Mouse (Mus musculus): ENCODE measurements around the gene D5Ertd579e. TPM values are rescaled to one million over a fixed set of nuclear protein-coding genes. Genes with fewer than 3 reads are reported as not detected.

D5Ertd579e gene
- polyA plus RNA-seq, 1 experiment from 2014 or later, result 28.2 TPM

DNA sequence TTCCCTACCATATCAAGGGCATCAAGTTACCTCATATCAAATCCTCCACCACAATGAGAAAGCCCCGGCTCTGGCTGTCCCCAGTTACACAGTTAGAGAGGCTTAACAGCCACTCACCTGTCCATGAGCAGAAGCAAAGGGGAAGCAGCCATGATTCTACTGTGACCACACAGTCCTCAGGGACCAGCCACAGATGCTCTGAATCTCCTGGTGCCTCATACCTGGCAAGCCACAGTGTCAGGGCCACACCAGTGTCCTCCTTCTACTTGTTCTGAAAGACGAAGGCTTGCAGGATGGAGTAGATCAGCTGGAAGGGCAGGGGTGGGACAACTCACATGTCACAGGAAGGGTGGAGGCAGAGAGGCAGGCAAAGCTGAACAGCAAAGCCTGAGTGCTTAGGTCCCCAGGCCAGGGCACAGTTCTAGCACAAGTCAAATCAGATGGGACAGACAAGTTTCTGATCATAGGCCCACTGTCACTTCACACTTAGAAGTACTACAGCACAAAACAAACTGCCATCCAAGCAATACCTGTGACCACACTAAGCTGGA, 142.7 kb downstream of the D5Ertd579e start:
- 78% methylated on average over 2 of the region's 2 CpGs for WGBS
- H3K4me3 ChIP-seq, result no peak overlapping the region

DNA sequence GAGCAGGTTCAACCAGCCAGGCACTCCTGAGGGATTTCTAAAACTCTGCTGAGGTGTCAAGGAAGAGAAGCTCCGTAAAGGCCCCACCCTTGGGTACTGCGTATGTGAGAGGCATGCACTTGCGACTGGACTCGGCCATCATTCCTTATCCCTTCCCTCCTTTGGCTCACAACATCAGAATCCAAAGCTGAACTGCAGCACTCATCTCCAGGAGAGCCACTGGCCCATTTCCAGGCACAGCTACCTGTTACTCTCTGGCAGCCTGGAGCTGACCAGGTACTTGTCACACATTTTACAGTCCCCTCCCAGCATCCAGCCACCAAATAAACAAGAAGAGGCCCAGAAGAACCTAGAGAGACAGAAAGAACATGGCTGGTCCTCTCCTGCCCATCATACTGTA, 143.4 kb downstream of the D5Ertd579e start:
- no peak for DNase-seq (ENCODE audit: low spot score)
- no peaks in the 10 kb centered on the region for H3K27me3 ChIP-seq (ENCODE audit: insufficient read depth, poor library complexity, severe bottlenecking)
- H3K4me3 ChIP-seq, result no peak overlapping the region
- peaks cover 5% of the 10 kb centered on the region for H3K4me1 ChIP-seq (replicated peaks)
- no peaks in the 10 kb centered on the region for H3K9me3 ChIP-seq
- 0 out of 2 replicates have a peak, but pooled peaks cover 4% of the 10 kb centered on the region for H3K36me3 ChIP-seq
- no peak overlapping the region for H3K27ac ChIP-seq
- 94% methylated on average over 4 of the region's 4 CpGs for WGBS

More for the DNA sequence above, 142.7 kb downstream of the D5Ertd579e start:
- Histone ChIP-seq H3K27ac (no peak overlapping the region), H3K9me3 (no peaks in the 10 kb centered on the region), H3K4me1 (replicated peaks) (peaks cover 13% of the 10 kb centered on the region), H3K27me3 (ENCODE audit: insufficient read depth, poor library complexity, severe bottlenecking) (no peaks in the 10 kb centered on the region), H3K36me3 (0 out of 2 replicates have a peak, but pooled peaks cover 4% of the 10 kb centered on the region)
- DNase-seq (ENCODE audit: low spot score), result no peak

Other genes with a start within 250 kb of the D5Ertd579e start
- gene Grpel1, start 231.0 kb downstream of the D5Ertd579e start, polyA plus RNA-seq (2016; fragmentation: Nextera tagmentation; extraction: Ambion mirVana), result 58.4 and 59.3 TPM in 2 replicates
- 1.7 and 2.1 TPM in 2 replicates for gene Tada2b, start 211.7 kb downstream of the D5Ertd579e start, polyA plus RNA-seq (2016; fragmentation: Nextera tagmentation; extraction: Ambion mirVana)
- gene Ccdc96, start 211.4 kb downstream of the D5Ertd579e start, polyA plus RNA-seq (2016; fragmentation: Nextera tagmentation; extraction: Ambion mirVana), result 3.1 and 4.0 TPM in 2 replicates
- 37.1 and 44.4 TPM in 2 replicates for gene Tbc1d14, start 102.7 kb downstream of the D5Ertd579e start, polyA plus RNA-seq (2016; fragmentation: Nextera tagmentation; extraction: Ambion mirVana)
- 23.1 and 23.5 TPM in 2 replicates for gene Bloc1s4, start 52.6 kb upstream of the D5Ertd579e start, polyA plus RNA-seq (2016; fragmentation: Nextera tagmentation; extraction: Ambion mirVana)
- gene Mrfap1, start 100.7 kb upstream of the D5Ertd579e start, polyA plus RNA-seq (2016; fragmentation: Nextera tagmentation; extraction: Ambion mirVana), result 423 and 451 TPM in 2 replicates
- gene Man2b2, start 134.6 kb upstream of the D5Ertd579e start, polyA plus RNA-seq (2016; fragmentation: Nextera tagmentation; extraction: Ambion mirVana), result 16.6 and 17.7 TPM in 2 replicates
- 1.1 and 1.6 TPM in 2 replicates for gene Ppp2r2c, start 172.5 kb upstream of the D5Ertd579e start, polyA plus RNA-seq (2016; fragmentation: Nextera tagmentation; extraction: Ambion mirVana)